29 mouse cellular contexts compared by ENCODE assay signal in genomic region chr2:66272551-66272950, GRCm38 (mm10).
"Had no signal": no experiment of that assay in that cellular context is flagged by ENCODE, and none has a peak within 500 bp of the region (broad histone marks: within the 10 kb centered on the region; RNA-seq: fewer than 3 reads in every experiment).

No protein-coding gene starts in this region.

- H3K4me3 ChIP-seq: left cerebral cortex, adult 2 months; limb, embryonic 10.5 days; limb, embryonic 12.5 days; limb, embryonic 13.5 days; limb, embryonic 15.5 days; liver, embryonic 12.5 days; liver, embryonic 13.5 days; liver, embryonic 15.5 days; megakaryocyte, embryonic 14.5 days; midbrain, embryonic 10.5 days; midbrain, embryonic 12.5 days; midbrain, embryonic 13.5 days; midbrain, embryonic 15.5 days; myocyte; neural tube, embryonic 12.5 days had no signal

- H3K27ac ChIP-seq: left cerebral cortex, adult 2 months; limb, embryonic 10.5 days; limb, embryonic 12.5 days; limb, embryonic 13.5 days; limb, embryonic 15.5 days; liver, embryonic 12.5 days; liver, embryonic 13.5 days; liver, embryonic 14.5 days; liver, embryonic 15.5 days; macrophage; midbrain, embryonic 10.5 days; midbrain, embryonic 12.5 days; midbrain, embryonic 13.5 days; midbrain, embryonic 15.5 days; neural tube, embryonic 12.5 days had no signal

- H3K27me3 ChIP-seq: limb, embryonic 12.5 days; limb, embryonic 13.5 days; limb, embryonic 15.5 days; liver, embryonic 12.5 days; liver, embryonic 13.5 days; liver, embryonic 15.5 days; megakaryocyte, embryonic 14.5 days; midbrain, embryonic 12.5 days; midbrain, embryonic 13.5 days; midbrain, embryonic 15.5 days; neural tube, embryonic 12.5 days had no signal

- H3K9ac ChIP-seq: limb, embryonic 12.5 days; limb, embryonic 13.5 days; limb, embryonic 15.5 days; liver, embryonic 12.5 days; liver, embryonic 13.5 days; liver, embryonic 14.5 days; liver, embryonic 15.5 days; liver, postnatal 0 days; midbrain, embryonic 12.5 days; midbrain, embryonic 13.5 days; midbrain, embryonic 15.5 days; neural tube, embryonic 12.5 days had no signal

- H3K9me3 ChIP-seq: limb, embryonic 10.5 days; limb, embryonic 12.5 days; limb, embryonic 13.5 days; limb, embryonic 15.5 days; liver, embryonic 12.5 days; liver, embryonic 13.5 days; liver, embryonic 15.5 days; megakaryocyte, embryonic 14.5 days; midbrain, embryonic 10.5 days; midbrain, embryonic 12.5 days; midbrain, embryonic 13.5 days; midbrain, embryonic 15.5 days; neural tube, embryonic 12.5 days had no signal

- H3K36me3 ChIP-seq: limb, embryonic 10.5 days; limb, embryonic 12.5 days; limb, embryonic 13.5 days; limb, embryonic 15.5 days; liver, embryonic 12.5 days; liver, embryonic 13.5 days; liver, embryonic 15.5 days; midbrain, embryonic 10.5 days; midbrain, embryonic 12.5 days; neural tube, embryonic 12.5 days had no signal

- ATAC-seq: liver, embryonic 12.5 days; liver, postnatal 0 days; lung, postnatal 0 days; midbrain, embryonic 13.5 days; midbrain, embryonic 15.5 days; midbrain, embryonic 16.5 days had no signal

- DNase-seq: layer of hippocampus, postnatal 36 days; left cerebral cortex, postnatal 4 days; liver; liver, embryonic 13.5 days; liver, postnatal 0 days; lung, adult 18-20 months; lung, postnatal 14 days; lung, postnatal 4 days; midbrain, embryonic 14.5 days had no signal

- H3K4me1 ChIP-seq: limb, embryonic 10.5 days; limb, embryonic 12.5 days; limb, embryonic 13.5 days; limb, embryonic 15.5 days; liver, embryonic 12.5 days; liver, embryonic 13.5 days; liver, embryonic 15.5 days; megakaryocyte, embryonic 14.5 days; midbrain, embryonic 10.5 days; midbrain, embryonic 12.5 days; midbrain, embryonic 13.5 days; midbrain, embryonic 15.5 days; neural tube, embryonic 12.5 days had no signal

- H3K4me2 ChIP-seq: limb, embryonic 12.5 days; limb, embryonic 13.5 days; limb, embryonic 15.5 days; liver, embryonic 11.5 days; liver, embryonic 12.5 days; liver, embryonic 13.5 days; liver, embryonic 15.5 days; midbrain, embryonic 11.5 days; midbrain, embryonic 12.5 days; midbrain, embryonic 13.5 days; midbrain, embryonic 15.5 days; neural tube, embryonic 12.5 days had no signal
